Mouse (Mus musculus): ENCODE measurements at regions not wholly inside any gene's neighbourhood (a gene's known extent, or its start where the extent isn't known, plus 50 kb on each side); places are given as distances from the start of the nearest gene placed in this dataset.

DNA sequence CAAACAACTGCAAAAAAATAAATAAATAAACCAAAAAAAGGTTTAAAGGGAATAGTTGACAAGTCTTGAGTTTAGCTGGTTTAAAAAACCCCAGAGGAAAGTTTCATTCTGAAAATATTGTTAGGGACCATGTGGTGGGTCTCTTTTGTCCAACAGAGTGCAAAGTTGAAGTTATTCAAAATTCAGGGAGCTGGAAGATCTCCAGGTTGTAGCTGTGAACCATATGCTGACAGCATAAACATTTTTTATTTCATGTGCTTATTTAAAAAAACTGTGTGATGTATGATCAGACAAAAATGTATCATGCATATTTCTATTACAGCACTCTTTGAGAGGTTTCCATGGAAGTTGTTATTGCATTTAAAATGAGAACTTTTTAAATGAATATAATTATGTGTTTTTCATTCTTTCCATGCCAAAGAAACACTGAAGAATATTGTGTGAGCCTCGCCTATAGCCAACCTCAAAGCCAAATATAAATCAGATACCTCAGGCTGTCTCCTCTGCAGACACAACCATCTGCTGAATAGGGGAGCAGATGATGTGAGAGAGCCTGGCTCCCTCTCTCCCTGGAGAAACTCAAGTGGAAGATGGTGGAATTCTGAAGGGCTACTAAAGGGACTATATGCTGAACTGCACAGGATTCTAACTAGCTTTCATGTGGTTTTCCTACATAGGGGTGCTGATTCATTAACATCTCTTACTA, 413.4 kb upstream of the Impad1 start:
- Histone ChIP-seq H3K36me3 (no peaks in the 10 kb centered on the region), H3K9ac (no peak overlapping the region), H3K4me2 (no peak overlapping the region), H3K4me1 (replicated peaks) (0 out of 2 replicates have a peak, but pooled peaks cover 9% of the 10 kb centered on the region), H3K4me3 (no peak overlapping the region), H3K27ac (replicated peaks) (no peak overlapping the region), H3K9me3 (no peaks in the 10 kb centered on the region), H3K27me3 (no peaks in the 10 kb centered on the region)
- WGBS, result 60% methylated on average over 1 of the region's 1 CpGs
- ATAC-seq (ENCODE audit: low read depth), result no peak

- 0 out of 2 replicates have a peak, but pooled peaks cover 9% of the 10 kb centered on the region for H3K4me1 ChIP-seq (replicated peaks)
- no peaks in the 10 kb centered on the region for H3K36me3 ChIP-seq
- H3K4me2 ChIP-seq, result no peak overlapping the region
- no peak overlapping the region for H3K9ac ChIP-seq
- WGBS, result 52% methylated on average over 7 of the region's 7 CpGs
- peak; percentile 59; the same call in 1 of the 2 replicates for ATAC-seq (ENCODE audit: low read depth)
- no peak overlapping the region for H3K4me3 ChIP-seq
- H3K9me3 ChIP-seq, result no peaks in the 10 kb centered on the region
- no peak overlapping the region for H3K27ac ChIP-seq (replicated peaks)
- H3K27me3 ChIP-seq, result no peaks in the 10 kb centered on the region
Measured at GRCm38 (mm10) chr4:5205328-5206208, 412.4 kb upstream of the Impad1 start.

- H3K4me1 ChIP-seq (replicated peaks), result peaks cover 4% of the 10 kb centered on the region; the same call in 1 of the 2 replicates
- no peak for ATAC-seq (ENCODE audit: low read depth)
Measured at GRCm38 (mm10) chr4:5194272-5194671, 401.1 kb upstream of the Impad1 start.

GRCm38 (mm10) chr4:5181591-5181990, 388.4 kb upstream of the Impad1 start:
- Histone ChIP-seq H3K27me3 (no peaks in the 10 kb centered on the region), H3K36me3 (no peaks in the 10 kb centered on the region), H3K4me2 (no peak overlapping the region), H3K9me3 (no peaks in the 10 kb centered on the region), H3K4me3 (no peak overlapping the region), H3K4me1 (replicated peaks) (no peaks in the 10 kb centered on the region), H3K27ac (replicated peaks) (no peak overlapping the region), H3K9ac (no peak overlapping the region)
- no peak for ATAC-seq (ENCODE audit: low read depth)
- WGBS, result 90% methylated on average over 1 of the region's 1 CpGs

More at GRCm38 (mm10) chr4:5194272-5194671, 401.1 kb upstream of the Impad1 start:
- Histone ChIP-seq H3K27me3 (no peaks in the 10 kb centered on the region), H3K36me3 (no peaks in the 10 kb centered on the region), H3K4me2 (no peak overlapping the region), H3K4me3 (no peak overlapping the region), H3K9me3 (no peaks in the 10 kb centered on the region), H3K27ac (replicated peaks) (no peak overlapping the region), H3K9ac (no peak overlapping the region)
- WGBS, result 11% methylated on average over 3 of the region's 3 CpGs

GRCm38 (mm10) chr4:5178991-5179693, 386.0 kb upstream of the Impad1 start:
- ATAC-seq (ENCODE audit: low read depth), result no peak
- Histone ChIP-seq H3K4me2 (no peak overlapping the region), H3K27me3 (no peaks in the 10 kb centered on the region), H3K36me3 (no peaks in the 10 kb centered on the region), H3K9ac (no peak overlapping the region), H3K27ac (replicated peaks) (no peak overlapping the region), H3K4me1 (replicated peaks) (no peaks in the 10 kb centered on the region), H3K4me3 (no peak overlapping the region), H3K9me3 (no peaks in the 10 kb centered on the region)
- WGBS, result 65% methylated on average over 11 of the region's 11 CpGs

- H3K9me3 ChIP-seq, result no peaks in the 10 kb centered on the region
- no peaks in the 10 kb centered on the region for H3K27me3 ChIP-seq
- ATAC-seq (ENCODE audit: low read depth), result no peak
- no peak overlapping the region for H3K4me3 ChIP-seq
- no peaks in the 10 kb centered on the region for H3K36me3 ChIP-seq
- H3K27ac ChIP-seq (replicated peaks), result no peak overlapping the region
- H3K4me1 ChIP-seq (replicated peaks), result no peaks in the 10 kb centered on the region
- WGBS, result 84% methylated on average over 1 of the region's 1 CpGs
- H3K4me2 ChIP-seq, result no peak overlapping the region
- H3K9ac ChIP-seq, result no peak overlapping the region
Measured at GRCm38 (mm10) chr4:5165263-5165662, 372.1 kb upstream of the Impad1 start.

GRCm38 (mm10) chr4:5160931-5161330, 367.8 kb upstream of the Impad1 start:
- H3K27me3 ChIP-seq, result no peaks in the 10 kb centered on the region
- H3K9ac ChIP-seq, result no peak overlapping the region
- H3K27ac ChIP-seq (replicated peaks), result no peak overlapping the region
- WGBS, result 71% methylated on average over 1 of the region's 1 CpGs
- no peaks in the 10 kb centered on the region for H3K9me3 ChIP-seq
- no peak overlapping the region for H3K4me3 ChIP-seq
- H3K4me2 ChIP-seq, result no peak overlapping the region
- H3K36me3 ChIP-seq, result no peaks in the 10 kb centered on the region
- ATAC-seq (ENCODE audit: low read depth), result no peak
- H3K4me1 ChIP-seq (replicated peaks), result no peaks in the 10 kb centered on the region

DNA sequence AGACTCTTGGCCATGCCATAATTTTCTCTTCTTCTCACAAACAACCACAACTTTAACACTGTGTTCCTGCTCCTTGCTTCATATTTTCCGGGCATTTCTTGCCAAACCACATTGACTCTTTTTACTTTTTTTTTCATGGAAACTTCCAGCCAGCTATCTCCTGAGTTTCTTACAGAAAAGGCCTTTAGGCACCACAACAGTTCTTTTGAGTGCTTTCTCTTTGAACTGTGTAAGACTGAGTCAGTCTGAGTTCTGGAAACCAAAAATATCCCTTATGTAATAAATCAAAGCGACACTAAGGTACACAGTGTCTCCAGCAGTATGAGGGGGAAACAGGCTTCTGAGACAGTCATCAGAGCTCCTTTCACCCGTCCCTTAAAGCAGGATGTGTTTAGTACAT, 337.6 kb upstream of the Impad1 start:
- H3K27ac ChIP-seq (replicated peaks), result no peak overlapping the region
- 53% methylated on average over 3 of the region's 3 CpGs for WGBS
- no peak overlapping the region for H3K4me3 ChIP-seq
- H3K4me1 ChIP-seq (replicated peaks), result no peaks in the 10 kb centered on the region
- H3K27me3 ChIP-seq, result no peaks in the 10 kb centered on the region
- H3K9me3 ChIP-seq, result no peaks in the 10 kb centered on the region
- no peaks in the 10 kb centered on the region for H3K36me3 ChIP-seq
- H3K9ac ChIP-seq, result no peak overlapping the region
- H3K4me2 ChIP-seq, result no peak overlapping the region
- ATAC-seq (ENCODE audit: low read depth), result no peak

- Histone ChIP-seq H3K4me2 (no peak overlapping the region), H3K27me3 (no peaks in the 10 kb centered on the region), H3K9me3 (no peaks in the 10 kb centered on the region), H3K36me3 (no peaks in the 10 kb centered on the region), H3K27ac (replicated peaks) (no peak overlapping the region), H3K9ac (no peak overlapping the region), H3K4me1 (replicated peaks) (no peaks in the 10 kb centered on the region), H3K4me3 (no peak overlapping the region)
- WGBS, result 80% methylated on average over 2 of the region's 2 CpGs
- no peak for ATAC-seq (ENCODE audit: low read depth)
Measured at GRCm38 (mm10) chr4:5126059-5126458, 332.9 kb upstream of the Impad1 start.

DNA sequence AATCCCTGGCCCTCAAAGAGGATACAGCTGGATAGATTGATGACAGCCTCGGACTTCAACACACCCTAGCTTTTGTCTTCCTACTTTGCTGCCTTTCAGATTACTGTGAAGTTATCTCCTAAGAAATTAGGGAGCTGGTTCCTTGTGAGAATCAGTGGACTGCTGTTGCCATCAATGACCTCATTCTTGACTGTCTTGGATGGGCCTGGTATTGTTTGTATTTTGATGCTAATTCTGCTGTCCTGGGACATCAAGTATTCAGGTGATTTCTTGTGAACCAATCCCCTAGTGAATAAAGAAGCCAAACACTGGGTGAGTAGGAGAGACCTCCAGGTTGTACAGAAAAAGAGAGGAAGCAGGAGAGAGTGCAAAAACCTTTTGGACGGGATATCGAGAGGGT, 305.3 kb upstream of the Impad1 start:
- no peak for ATAC-seq (ENCODE audit: low read depth)
- H3K9ac ChIP-seq, result no peak overlapping the region
- no peaks in the 10 kb centered on the region for H3K9me3 ChIP-seq
- H3K4me3 ChIP-seq, result no peak overlapping the region
- H3K36me3 ChIP-seq, result no peaks in the 10 kb centered on the region
- no peak overlapping the region for H3K27ac ChIP-seq (replicated peaks)
- 85% methylated on average over 3 of the region's 3 CpGs for WGBS
- H3K4me1 ChIP-seq (replicated peaks), result no peaks in the 10 kb centered on the region
- no peak overlapping the region for H3K4me2 ChIP-seq
- no peaks in the 10 kb centered on the region for H3K27me3 ChIP-seq

GRCm38 (mm10) chr4:5078723-5079122, 285.6 kb upstream of the Impad1 start:
- no peaks in the 10 kb centered on the region for H3K9me3 ChIP-seq
- ATAC-seq (ENCODE audit: low read depth), result no peak
- no peak overlapping the region for H3K27ac ChIP-seq (replicated peaks)
- H3K4me1 ChIP-seq (replicated peaks), result no peaks in the 10 kb centered on the region
- H3K4me2 ChIP-seq, result no peak overlapping the region
- no peak overlapping the region for H3K4me3 ChIP-seq
- no peaks in the 10 kb centered on the region for H3K27me3 ChIP-seq
- 56% methylated on average over 3 of the region's 3 CpGs for WGBS
- H3K9ac ChIP-seq, result no peak overlapping the region
- H3K36me3 ChIP-seq, result no peaks in the 10 kb centered on the region

GRCm38 (mm10) chr4:5074754-5075153, 281.6 kb upstream of the Impad1 start:
- no peaks in the 10 kb centered on the region for H3K27me3 ChIP-seq
- H3K4me2 ChIP-seq, result no peak overlapping the region
- H3K9ac ChIP-seq, result no peak overlapping the region
- no peak for ATAC-seq (ENCODE audit: low read depth)
- H3K36me3 ChIP-seq, result no peaks in the 10 kb centered on the region
- no peak overlapping the region for H3K27ac ChIP-seq (replicated peaks)
- H3K4me3 ChIP-seq, result no peak overlapping the region
- 100% methylated on average over 1 of the region's 1 CpGs for WGBS
- no peaks in the 10 kb centered on the region for H3K9me3 ChIP-seq
- H3K4me1 ChIP-seq (replicated peaks), result no peaks in the 10 kb centered on the region
